Mouse (Mus musculus): ENCODE results near the gene Gm49450.
"Not testable (repeated sequence)": the region's sequence is repeated elsewhere in the genome, so short reads cannot be mapped to it uniquely, and the experiment has no call there.

The Gm49450 gene

DNA sequence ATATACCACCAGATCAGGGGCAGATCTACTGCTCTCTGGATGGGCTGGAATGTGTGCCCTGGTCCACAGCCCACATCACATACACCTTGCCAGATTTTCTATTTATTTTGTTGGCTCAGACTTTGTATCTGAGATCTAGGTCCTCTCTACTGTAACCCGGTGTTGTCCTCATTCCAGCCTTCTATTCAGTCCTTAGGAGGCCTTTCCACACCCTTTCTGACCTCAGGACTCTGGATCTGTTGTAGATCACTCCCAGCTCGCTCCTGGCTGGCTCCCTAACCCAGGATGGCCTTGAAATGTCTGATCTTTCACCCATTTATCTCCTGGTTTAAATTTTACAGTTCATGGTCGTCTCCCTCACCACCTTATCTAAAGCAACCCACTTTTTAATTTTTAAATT lies 28.7 kb downstream of the Gm49450 start:
- DNase-seq (ENCODE audit: low spot score), result no peak

DNA sequence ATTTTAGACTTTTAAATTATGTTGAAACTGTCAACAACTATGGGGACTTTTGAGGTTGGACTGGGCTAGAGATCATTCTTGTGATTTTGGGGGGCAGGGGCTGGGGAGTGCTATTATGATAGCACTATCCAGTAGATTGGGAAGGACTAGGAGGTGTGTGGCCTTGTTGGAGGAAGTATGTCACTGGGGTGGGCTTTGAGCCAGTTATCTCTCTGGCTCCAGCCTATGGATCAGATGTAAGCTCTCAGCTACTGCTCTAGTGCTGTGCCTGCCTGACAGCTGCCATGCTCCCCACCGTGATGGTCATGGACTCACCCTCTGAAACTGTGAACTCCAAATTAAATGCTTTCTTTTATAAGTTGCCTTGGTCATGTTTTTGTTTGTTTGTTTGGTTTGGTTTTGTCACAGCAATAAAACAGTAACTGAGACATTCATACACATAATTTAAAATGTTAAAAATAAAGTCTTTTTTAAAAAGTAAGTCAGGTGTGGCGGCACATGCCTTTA lies 30.3 kb downstream of the Gm49450 start:
- DNase-seq (ENCODE audit: low spot score), result no peak

DNA sequence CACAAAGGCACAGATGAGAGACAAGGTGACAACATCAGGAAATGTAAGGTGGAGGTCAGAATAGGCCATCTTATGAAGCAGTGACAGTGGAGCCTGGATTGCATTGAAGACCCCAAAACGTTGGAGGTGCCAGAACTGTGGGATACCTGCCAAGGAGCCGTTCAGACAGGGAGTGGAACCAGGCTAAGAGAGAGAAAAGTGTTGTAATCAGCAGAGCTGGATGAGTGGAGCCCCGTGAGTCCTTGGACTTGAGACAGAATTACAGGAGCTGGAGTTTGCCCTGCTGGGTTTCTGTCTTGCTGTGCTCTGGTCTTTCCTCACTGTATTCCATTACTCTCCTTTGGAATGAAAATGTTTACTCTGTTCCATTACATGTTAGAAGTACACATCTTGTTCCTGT lies 30.8 kb downstream of the Gm49450 start:
- DNase-seq (ENCODE audit: low spot score), result no peak

DNA sequence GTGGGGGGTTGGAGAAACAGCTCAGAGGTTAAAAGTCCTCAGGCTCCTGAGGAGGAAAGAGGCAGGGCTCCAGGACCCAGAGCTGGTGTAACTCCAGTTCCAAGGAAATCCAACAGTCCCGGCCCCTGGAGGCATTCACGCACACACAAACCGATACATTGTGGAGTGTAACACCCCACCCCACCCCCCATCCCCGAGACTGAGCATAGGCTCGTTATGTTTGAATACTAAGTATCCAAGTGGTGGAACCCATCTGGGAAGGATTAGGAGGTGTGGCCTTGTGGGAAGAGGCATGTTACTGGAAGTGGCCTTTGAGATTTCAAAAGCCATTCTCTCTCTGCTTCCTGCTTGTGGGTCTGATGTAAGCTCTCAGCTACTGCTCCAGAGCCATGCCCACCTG lies 31.8 kb downstream of the Gm49450 start:
- no peak for DNase-seq (ENCODE audit: low spot score)

DNA sequence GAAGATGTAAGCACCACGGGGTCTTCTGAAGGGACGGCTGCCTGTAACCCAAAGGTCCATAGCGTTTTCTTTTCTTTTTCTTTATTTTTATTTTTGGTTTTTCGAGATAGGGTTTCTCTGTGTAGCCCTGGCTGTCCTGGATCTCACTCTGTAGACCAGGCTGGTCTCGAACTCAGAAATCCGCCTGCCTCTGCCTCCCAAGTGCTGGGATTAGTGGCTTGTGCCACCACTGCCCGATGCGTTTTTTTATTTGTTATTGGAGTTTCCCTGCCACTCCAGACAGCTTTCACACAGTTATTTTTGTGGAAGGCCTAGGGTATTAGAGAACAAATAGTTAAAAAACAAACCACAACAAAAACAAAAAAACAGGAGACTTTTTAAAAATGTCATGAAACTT lies 34.9 kb downstream of the Gm49450 start:
- DNase-seq (ENCODE audit: low spot score), result not testable (repeated sequence)

DNA sequence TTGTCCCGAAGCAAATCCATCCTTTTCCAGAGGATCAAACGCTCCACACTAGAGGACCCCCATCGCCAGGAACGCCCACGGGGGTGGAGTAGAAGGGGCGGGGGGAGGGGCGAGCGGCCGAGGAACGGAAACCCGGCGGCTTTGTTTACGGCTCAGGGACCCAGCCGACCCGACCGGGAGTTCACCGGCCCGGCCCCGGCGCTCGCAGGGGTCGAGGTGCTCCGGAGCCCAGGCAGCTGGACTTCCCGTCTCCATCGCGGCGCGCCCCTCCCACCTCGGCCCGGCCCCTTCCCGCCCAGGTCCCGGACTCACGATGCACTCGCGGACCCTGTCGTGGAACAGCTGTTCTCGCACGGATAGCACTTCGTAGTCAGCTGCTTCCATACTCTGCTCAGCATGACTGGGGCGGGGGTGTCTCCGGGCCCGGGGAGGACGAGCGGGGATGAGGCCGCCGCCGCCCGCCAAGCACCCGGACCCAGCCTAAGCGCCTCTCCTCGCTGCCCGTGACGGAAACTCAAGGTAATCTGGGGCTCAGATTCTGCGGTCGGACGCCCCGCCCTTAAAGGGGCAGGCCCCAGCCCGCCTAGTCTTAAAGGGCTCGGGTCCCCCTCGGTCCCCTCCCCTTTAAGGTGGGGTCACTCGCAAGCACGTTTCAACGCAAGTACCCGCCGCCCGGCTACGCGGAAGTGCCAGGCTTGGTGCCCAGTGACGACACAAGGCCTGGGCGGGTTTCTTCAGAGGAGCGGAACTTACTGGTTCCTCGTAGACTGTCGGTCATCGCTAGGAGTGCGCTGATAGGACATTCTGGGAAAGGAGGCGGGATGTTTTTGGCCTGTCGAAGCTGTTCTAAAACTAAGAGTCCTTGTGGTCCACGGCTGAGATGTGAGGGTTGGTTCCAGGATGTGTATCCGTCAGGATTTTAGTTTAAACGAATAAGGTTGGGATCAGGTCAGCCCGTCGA lies 35.5 kb downstream of the Gm49450 start, which contains the start of gene Lmbr1l:
Gene Lmbr1l (minus strand): TSS at position 694 of the 961 bp plus-strand sequence.
- DNase-seq (ENCODE audit: low spot score), result peak; percentile 100

DNA sequence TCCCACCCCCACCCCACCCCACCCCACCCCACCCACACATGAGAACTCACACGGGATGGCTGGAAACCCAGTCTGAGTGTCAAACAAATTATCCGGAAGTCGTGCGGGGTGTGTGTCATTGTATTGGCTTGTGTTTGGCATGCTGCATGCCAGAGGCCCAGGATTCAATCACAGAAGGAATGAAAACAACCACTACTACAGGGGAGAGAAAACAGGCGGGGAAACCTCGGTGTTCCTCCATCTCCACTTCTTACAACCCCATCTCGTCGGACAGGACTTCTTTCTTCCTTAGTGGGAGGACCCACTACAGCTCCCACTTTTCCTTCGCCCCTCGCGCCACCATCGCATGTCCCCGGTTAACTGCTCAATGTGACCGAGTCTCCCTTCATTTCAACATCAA lies 36.3 kb downstream of the Gm49450 start:
- DNase-seq (ENCODE audit: low spot score), result peak; percentile 58

DNA sequence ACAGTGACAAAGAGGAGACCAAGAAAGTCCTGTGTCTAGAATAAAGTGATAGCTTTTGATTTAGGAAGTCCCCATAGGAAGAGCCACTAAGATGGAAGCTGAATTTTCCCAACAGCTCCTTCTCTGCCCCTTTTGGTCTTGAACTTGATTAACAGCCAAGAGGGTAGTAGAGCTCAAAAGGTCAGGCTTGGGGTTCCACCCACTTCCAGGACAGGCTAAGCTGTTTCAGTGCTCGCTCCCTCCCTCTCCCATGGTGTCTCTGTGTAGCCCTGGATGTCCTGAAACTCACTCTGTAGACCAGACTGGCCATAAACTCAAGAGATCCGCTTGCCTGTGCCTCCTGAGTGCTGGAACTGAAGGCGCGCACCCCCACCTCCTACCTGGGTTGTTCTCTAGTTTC lies 37.3 kb downstream of the Gm49450 start:
- DNase-seq (ENCODE audit: low spot score), result no peak

DNA sequence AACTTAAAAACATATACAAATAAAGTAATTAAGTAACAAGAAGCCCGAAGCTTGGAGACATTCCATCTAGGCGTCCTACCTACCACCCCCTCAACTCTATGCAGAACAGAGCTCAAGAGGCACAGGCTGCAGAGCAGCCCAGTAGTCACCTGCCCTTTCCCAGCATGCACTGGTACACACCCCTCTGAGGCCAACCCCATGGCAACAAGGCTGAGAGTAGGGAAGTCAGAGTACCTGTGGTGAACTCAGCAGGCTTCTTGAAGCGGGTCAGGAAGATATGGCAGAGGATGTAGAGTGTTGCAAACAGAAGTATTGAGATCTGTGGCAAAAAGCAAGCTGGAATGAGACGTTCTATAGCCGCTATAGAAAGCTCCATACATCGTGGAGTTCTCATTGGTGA lies 38.4 kb downstream of the Gm49450 start:
- no peak for DNase-seq (ENCODE audit: low spot score)

DNA sequence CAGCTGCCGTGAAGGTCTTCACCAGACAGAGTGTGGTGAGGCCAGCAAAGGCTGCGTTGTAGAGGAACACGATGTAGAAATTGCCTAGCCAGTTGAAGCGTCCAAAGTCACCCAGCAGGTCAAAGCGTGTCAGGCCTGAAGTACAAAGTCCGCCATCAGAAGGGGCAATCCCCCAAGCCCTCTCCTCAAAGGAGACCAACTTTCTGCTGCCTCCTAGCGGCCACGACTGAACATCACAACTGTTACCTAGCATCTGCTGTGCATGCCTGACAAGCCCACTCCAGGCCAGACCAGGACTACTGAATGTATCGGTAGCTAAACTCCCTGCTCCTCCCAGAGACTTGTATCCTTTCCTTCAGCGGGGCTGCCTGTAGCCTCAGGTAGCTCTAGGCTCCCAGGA lies 48.7 kb downstream of the Gm49450 start:
- DNase-seq (ENCODE audit: low spot score), result peak; percentile 88

DNA sequence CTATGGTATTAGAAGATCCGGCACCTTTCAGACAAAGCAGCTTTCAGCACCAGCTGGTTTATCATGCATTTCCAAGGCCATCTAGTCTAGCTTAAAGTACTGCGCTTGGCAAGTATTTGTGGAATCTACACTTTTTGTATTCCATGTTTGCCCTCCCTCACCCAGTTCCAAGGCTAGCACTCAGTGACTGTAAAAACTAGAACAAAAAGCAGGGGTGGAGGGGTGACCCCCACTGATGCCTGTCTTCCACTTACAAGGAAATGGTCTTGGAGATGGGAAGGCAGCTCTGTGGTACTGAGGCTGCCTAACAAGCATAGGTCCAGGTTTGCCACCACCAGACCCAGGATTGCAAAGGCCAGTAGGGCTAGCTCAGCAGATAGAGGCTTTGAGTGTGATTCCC lies 50.8 kb downstream of the Gm49450 start:
- DNase-seq (ENCODE audit: low spot score), result no peak

DNA sequence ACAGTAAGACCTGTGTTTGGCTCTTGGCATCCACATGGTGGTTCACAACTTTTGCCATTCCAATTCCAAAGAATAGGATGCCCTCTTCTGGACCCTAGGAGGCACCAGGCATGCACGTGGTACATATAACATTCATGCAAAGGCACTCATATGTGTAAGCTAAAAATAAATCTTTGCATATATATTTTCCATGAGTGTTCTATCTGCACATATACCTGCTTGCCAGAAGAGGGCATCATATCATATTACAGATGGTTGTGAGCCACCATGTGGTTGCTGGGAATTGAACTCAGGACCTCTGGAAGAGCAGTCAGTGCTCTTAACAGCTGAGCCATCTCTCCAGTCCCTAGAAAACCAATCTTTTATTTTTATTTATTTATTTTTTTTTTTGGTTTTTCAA lies 51.8 kb downstream of the Gm49450 start:
- no peak for DNase-seq (ENCODE audit: low spot score)

DNA sequence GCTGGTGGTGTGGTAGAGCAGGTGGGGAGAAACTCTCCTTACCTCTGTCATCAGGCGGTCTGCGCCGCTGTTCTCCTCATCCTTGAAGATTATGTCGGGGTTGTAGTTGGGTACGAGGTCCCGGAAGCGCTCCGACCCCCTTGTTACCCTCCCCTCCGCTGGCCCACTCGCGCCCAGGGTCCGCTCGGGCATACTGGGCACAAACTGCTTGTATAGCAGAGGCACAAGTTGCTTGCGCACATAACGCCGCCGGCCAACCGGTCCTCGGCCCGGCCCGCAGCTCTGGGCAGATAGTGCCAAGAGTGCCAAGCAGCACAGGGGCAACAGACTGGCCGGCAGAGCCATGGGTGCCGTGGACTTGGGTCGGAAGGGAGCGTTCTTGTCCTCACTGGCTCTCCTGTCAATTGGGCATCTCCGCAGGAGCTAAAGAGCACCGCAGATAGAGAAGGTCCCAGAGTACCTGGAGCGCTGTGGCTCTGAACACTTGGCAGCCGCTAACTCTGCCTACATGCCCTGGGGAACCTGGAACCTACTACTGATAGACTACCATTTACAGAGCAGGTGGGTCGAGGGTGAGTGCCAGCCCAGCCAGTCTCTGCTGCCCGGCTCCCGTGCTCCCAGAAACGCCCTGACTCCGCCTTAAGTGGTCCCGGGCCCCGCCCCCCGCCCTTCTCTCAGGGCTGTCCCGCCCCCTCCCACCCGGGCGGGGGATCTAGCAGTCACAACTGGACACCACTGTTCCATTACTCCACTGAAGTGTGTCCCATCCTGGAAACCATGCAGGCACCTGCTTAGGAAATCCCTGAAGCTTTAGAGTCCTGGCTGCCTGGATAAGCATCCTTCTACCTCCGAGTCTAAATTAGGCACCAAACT lies 55.2 kb downstream of the Gm49450 start, which contains the start of gene Dhh:
Gene Dhh (minus strand): TSS at position 613 of the 873 bp plus-strand sequence.
- peak; percentile 63 for DNase-seq (ENCODE audit: low spot score)

DNA sequence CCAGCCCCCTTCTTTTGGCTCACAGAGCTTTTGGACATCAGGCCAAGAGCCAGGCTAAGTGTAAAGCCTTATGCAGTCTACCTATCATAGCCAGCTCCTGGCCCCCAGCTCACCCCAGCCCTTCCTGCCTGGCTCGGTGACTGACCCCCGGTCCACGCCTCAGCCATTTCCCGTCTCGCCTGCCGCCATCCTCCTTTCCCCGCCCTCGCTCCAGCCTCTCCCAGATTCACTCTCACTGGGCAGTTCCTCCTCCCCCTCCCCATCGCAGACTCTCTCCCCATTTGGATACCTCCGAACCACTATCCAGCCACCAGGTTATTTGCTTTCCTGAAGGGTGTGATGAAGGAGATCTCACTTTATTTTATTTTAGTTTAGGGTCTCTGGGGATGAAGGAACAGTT lies 55.9 kb downstream of the Gm49450 start:
- DNase-seq (ENCODE audit: low spot score), result peak; percentile 13

DNA sequence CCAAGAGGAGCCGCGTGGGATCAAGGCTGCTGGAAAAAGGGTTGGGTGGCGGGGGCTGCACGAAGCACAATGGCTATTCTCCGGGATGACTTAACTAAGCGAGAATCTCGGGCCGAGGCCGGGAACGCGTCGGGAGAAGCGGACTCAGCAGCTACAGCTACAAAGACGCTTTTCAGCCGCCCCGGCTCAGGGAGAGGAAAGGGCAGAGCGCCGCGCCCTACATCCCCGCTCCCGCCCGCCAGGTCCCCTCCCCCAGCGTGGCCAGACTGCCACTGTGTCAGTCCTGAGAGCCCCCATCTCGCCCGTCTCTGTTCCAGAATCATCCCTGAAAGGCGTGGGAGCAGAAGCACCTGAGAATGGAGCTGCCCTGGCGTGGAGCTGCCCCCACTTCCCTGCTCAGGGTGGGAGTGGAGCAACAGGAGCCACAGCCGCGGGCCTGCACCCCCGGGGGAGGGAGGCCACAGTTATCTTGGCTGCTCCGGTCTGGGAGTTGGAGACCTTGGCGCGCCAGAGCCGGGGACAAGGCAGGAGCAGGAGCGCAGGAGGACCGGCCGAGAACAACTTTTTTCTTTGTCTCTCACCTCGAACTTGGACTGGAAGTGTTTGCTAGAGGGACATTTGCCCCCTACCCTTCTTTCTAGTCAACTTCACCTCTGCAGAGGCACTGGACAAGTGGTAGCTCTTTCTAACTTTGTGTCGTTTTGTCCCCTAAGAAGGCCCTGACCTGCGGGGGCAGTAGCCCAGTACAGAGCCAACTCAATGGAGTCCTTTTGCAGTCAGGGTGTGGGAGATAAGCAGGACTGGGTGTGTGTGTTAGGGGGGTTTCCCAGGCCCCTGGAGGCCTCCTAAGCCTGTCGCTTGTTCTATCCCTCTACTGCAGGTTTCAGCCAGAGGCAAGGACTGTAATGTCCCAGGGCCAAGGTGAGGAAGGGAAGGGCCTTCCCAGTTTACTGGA lies 57.4 kb downstream of the Gm49450 start:
- peak; percentile 79 for DNase-seq (ENCODE audit: low spot score)

DNA sequence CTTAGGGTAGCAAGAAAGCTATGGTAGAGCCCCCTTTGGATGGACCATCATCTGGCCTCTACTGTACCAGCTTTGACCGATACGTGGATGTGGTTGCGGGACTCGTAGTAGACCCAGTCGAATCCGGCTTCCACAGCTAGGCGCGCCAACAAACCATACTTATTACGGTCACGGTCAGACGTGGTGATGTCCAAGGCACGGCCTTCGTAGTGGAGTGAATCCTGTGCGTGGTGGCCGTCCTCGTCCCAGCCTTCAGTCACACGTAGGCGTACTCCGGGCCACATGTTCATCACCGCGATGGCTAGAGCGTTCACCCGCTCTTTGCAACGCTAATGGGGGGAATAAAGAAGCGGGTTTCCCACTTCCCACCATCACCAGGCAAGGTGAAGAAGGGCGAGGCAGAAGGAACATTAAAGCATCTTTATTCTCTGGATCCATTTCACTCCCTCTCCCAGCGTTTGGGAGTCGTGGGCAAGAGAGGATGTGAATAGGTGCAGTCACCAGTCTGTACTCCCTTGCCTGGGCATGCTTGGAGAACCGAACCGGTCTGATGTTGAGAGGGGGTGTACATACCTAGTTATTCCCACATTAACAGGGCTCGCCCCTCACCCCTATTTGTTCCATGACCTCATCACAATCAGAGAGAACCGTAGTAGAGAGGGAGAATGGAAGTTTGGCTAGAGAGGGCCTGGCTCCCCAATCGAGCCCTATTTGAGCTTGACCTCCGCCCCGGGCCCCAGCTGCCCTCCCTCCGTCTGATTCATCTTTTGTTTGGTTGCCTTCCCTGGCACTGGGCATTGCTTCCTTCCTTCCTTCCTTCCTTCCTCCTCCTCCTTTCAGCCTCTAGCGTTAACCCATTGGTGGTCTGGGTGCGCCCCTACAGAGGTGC lies 58.4 kb downstream of the Gm49450 start:
- peak; percentile 52 for DNase-seq (ENCODE audit: low spot score)

DNA sequence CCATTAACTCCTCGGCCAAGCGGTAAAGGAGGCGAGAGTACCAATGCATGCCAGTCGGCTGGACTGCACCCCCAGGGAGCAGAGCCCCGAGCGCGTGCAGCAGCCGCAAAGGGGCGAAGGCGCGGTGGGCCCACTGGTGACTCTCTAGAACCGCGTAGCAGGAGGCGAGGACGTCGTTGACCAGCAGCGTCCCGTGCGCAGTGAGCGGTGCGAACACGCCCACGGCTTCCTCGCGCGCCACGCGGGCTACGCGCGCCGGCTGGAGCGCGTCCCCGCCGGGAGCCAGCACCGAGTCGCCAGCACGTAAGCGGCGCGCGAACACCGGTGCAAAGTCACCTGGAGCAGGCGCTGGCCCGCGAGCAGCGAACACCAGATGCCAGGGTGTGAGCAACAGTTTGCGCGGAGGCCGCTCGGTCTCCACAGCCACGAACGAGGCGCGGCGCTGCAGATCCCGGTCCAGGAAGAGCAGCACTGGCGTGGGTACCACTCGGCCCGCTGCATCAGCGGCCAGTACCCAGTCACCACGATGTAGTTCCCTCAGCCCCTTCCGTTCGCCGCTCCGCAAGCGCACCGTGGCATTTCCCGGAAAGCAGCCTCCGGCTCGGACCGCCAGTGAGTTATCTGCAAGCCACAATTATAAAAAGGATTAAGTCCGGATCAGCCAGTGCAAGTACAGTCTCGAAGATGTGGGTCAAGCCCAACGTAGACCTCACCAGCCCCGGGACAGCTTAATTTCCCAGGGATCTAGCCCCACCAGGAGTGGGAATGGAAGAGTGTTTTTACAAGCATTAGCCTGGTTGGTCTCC lies 59.2 kb downstream of the Gm49450 start, which contains the start of gene Rhebl1:
Gene Rhebl1 (minus strand): TSS at position 601 of the 806 bp plus-strand sequence.
- DNase-seq (ENCODE audit: low spot score), result peak; percentile 45

DNA sequence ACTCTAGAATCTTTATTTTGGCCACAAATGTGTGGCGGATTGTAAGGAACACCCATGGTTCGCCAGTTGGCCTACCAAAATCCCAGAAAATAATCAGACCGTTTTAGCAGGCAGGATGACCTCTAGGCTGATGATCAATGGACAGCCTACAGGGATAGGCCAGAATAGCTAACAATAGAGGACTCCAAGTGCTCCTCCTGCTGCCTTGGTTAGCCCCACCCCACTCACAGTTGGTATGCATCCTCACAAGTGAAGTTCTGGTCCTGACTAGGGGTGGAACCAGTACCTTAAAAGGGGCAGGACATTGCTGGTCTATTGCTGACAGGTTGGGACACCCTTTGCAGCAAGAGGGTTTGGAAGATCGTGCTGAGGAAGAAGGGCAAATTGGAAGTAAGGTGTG lies 60.3 kb downstream of the Gm49450 start:
- peak; percentile 14 for DNase-seq (ENCODE audit: low spot score)

DNA sequence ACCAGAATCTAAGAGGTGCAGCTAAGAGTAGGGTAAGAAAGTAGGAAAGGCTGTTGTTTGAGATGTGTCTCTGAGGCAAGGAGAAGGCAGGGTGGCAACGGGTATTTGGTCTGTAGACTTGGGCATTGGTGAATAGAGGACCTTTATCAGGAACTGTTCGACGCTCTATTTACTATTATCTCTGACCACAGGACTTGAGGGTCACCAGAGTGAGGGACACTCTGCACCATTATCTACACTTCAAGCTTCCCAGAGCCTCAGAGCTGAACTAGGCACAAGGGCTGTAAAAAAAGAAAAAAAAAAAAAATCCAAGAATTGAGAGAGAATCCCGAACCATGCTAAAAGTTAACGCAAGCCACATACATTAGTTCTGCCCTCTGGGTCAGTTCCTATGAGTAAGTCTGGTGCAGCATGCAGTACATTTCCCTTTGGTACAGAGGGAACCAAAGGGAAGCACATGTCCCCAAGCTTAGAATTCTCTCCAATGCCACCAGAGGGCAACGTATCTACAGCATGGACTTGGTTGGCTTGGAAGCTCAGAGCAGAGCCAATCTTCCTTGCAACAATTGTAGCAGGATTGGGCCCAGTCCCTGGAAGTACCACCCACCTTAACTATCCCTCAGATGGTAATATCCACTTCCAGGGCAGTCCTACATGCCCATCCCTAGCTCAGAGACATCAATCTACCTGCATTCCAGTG lies 61.3 kb downstream of the Gm49450 start:
- DNase-seq (ENCODE audit: low spot score), result peak; percentile 90

Measured in embryo, embryonic 10.5 days (tissue).